Mouse (Mus musculus) myocyte (in vitro differentiated cells): ENCODE measurements at regions not wholly inside any gene's neighbourhood (a gene's known extent, or its start where the extent isn't known, plus 50 kb on each side); places are given as distances from the start of the nearest gene placed in this dataset.

Experiments
- H3K27me3 ChIP-seq: one replicate; pipeline ENCODE4 v1.6.1; 2011; ENCODE audit not compliant: control insufficient read depth, insufficient read depth, insufficient read length
- H3K36me3 ChIP-seq: one replicate; pipeline ENCODE4 v1.6.1; 2011; ENCODE audit not compliant: control insufficient read depth, insufficient read depth
- H3K4me2 ChIP-seq: one replicate; pipeline ENCODE4 v1.6.1; 2011; ENCODE audit warnings: low read depth, control low read depth
- H3K4me3 ChIP-seq: one replicate; pipeline ENCODE4 v1.5.1; 2011; ENCODE audit warnings: mild to moderate bottlenecking, control low read depth, moderate library complexity
- H3K79me2 ChIP-seq: one replicate; pipeline ENCODE4 v1.6.1; 2011; ENCODE audit not compliant: control insufficient read depth, insufficient read depth
- H3ac ChIP-seq: one replicate; pipeline ENCODE4 v1.6.1; 2011; ENCODE audit not compliant: control insufficient read depth, insufficient read length
- CEBPB ChIP-seq: IDR thresholded peaks from 2 replicates; pipeline ENCODE4 v1.6.1; 2011; ENCODE audit warnings: mild to moderate bottlenecking, moderate library complexity; ENCODE audit not compliant: poor library complexity, insufficient read depth, severe bottlenecking
- E2F4 ChIP-seq: IDR thresholded peaks from one replicate; pipeline ENCODE4 v1.6.1; 2011; ENCODE audit warnings: mild to moderate bottlenecking, control low read depth, moderate library complexity; ENCODE audit not compliant: insufficient read depth
- MAX ChIP-seq: IDR thresholded peaks from one replicate; pipeline ENCODE4 v1.6.1; 2011; ENCODE audit warnings: low read depth, mild to moderate bottlenecking, control low read depth
- MYOD1 ChIP-seq, 3 experiments: IDR thresholded peaks; one replicate each; pipeline ENCODE4 v1.6.1; 2011; ENCODE audit warnings: control low read depth in 2 of 3, low read depth in 2 of 3, mild to moderate bottlenecking in 2 of 3, moderate library complexity in 1 of 3; ENCODE audit not compliant: insufficient read length in 2 of 3, control insufficient read depth in 1 of 3
- MYOG ChIP-seq, 3 experiments: IDR thresholded peaks; one replicate each; pipeline ENCODE4 v1.6.1; 2011; ENCODE audit warnings: control low read depth in 2 of 3, low read depth in 2 of 3, mild to moderate bottlenecking in 2 of 3; ENCODE audit not compliant: insufficient read length in 2 of 3, control insufficient read depth in 1 of 3, insufficient read depth in 1 of 3
- POLR2A ChIP-seq: IDR thresholded peaks from one replicate; pipeline ENCODE4 v1.6.1; 2011; ENCODE audit warnings: low read depth, mild to moderate bottlenecking, control low read depth, moderate library complexity; ENCODE audit not compliant: insufficient read length
- POLR2AphosphoS2 ChIP-seq: IDR thresholded peaks from one replicate; pipeline ENCODE4 v1.6.1; 2011; ENCODE audit warnings: low read depth, control low read depth; ENCODE audit not compliant: insufficient read length
- REST ChIP-seq: IDR thresholded peaks from one replicate; pipeline ENCODE4 v1.6.1; 2011; ENCODE audit warnings: mild to moderate bottlenecking, control low read depth, moderate library complexity; ENCODE audit not compliant: insufficient read depth, insufficient read length
- SRF ChIP-seq: IDR thresholded peaks from one replicate; pipeline ENCODE4 v1.6.1; 2011; ENCODE audit warnings: low read depth; ENCODE audit not compliant: control insufficient read depth, insufficient read length
- TCF12 ChIP-seq: IDR thresholded peaks from one replicate; pipeline ENCODE4 v1.6.1; 2011; ENCODE audit warnings: mild to moderate bottlenecking, control low read depth; ENCODE audit not compliant: poor library complexity, insufficient read depth, severe bottlenecking
- TCF3 ChIP-seq: IDR thresholded peaks from one replicate; pipeline ENCODE4 v1.6.1; 2011; ENCODE audit warnings: low read depth, control low read depth; ENCODE audit not compliant: insufficient read length
- USF1 ChIP-seq: IDR thresholded peaks from one replicate; pipeline ENCODE4 v1.6.1; 2011; ENCODE audit warnings: low read depth, mild to moderate bottlenecking, control low read depth, moderate library complexity

DNA sequence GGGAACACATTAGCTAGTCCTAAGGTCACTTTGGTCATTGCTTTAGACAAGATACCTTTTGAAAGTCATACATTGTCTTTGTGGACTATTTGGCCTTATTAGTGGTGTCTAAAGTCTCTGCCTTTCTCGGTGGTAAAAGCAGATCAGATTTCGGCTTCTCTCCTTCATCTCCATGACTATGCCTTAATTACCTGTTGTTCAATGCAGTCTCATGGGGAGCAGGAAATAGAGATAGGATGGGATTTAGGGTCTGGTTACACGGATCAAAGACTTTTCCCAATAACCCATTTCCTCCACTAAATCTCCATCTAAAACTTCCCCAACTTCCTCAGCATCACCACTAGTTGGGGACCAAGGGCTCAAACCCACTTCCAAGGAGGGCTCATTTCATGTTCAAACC lies 89.2 kb upstream of the Qrfpr start:
- H3K4me2 ChIP-seq = no peak overlapping the region
- no peaks in the 10 kb centered on the region for H3K27me3 ChIP-seq
- TF ChIP-seq SRF (no peak), TCF3 (no peak), REST (no peak), MYOD1 (IDR thresholded peaks at IDR 0.05; ENCODE audit: control insufficient read depth in 1 of 3, insufficient read length in 2 of 3, low read depth in 2 of 3) (no peak), TCF12 (no peak), POLR2A (no peak), CEBPB (no peak), MAX (no peak)
- H3K36me3 ChIP-seq = no peaks in the 10 kb centered on the region
- H3ac ChIP-seq = no peak overlapping the region
- no peaks in the 10 kb centered on the region for H3K79me2 ChIP-seq
- no peak overlapping the region for H3K4me3 ChIP-seq

DNA sequence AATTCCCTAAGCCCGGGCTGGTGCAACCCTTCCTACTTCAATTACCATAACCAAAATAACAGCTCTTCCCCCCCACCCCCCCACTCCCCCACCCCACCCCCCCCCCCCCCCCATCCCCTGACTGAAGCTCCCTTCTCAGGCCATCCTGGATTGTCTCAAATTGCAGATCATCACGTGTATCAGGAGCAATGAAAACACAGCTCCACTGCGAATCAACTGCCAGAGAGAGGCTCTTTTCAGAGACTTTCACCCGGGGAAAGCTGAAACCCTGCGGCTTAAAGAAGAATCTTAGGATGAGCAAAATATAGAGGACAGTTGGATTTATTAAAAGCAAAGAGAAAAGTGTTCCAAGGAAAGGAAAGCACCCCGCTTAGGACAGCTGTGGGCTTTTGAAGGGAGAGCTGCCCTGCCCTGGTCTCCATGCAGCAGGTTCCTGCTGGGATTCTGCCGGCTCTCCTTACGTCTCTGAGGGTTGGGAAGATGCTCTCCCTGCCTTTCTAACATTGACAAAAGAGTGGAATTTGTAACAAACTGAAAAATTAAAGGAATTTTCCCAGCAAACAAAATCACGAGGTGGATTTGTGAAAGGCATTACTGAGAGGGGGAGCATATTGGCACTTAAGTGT lies 88.6 kb upstream of the Qrfpr start:
- Histone ChIP-seq H3K4me3 (no peak overlapping the region), H3K4me2 (no peak overlapping the region)

DNA sequence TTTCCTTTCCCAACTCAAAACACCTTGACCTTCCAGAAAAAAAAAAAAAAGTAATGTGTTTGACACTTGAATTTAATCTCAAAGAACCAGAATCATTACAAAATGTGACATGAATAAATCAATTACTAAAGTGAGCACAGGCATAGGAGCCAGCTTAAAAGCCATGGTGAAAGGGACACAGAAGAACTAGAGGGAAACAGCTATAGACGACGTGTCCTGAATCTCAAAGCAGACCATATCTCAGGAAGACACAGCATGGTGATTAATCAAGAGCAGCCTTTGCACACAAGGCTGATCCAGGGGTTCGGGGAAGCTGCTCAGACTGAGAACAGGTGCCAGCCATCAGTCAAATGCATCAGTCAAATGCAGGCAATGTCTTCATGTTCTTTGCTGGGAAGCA lies 74.7 kb upstream of the Qrfpr start:
- Histone ChIP-seq H3K36me3 (no peaks in the 10 kb centered on the region), H3ac (no peak overlapping the region), H3K4me3 (no peak overlapping the region), H3K27me3 (no peaks in the 10 kb centered on the region), H3K4me2 (no peak overlapping the region), H3K79me2 (no peaks in the 10 kb centered on the region)
- TF ChIP-seq TCF12 (no peak), TCF3 (no peak), MYOD1 (IDR thresholded peaks at IDR 0.05; ENCODE audit: control insufficient read depth in 1 of 3, insufficient read length in 2 of 3, low read depth in 2 of 3) (peak in 1 of 3 experiments; percentile 10), MAX (no peak), E2F4 (no peak)

More for the DNA sequence above, 88.6 kb upstream of the Qrfpr start:
- Histone ChIP-seq H3K27me3 (no peaks in the 10 kb centered on the region), H3K36me3 (no peaks in the 10 kb centered on the region), H3K79me2 (no peaks in the 10 kb centered on the region), H3ac (no peak overlapping the region)
- TF ChIP-seq TCF3 (no peak), MYOD1 (IDR thresholded peaks at IDR 0.05; ENCODE audit: control insufficient read depth in 1 of 3, insufficient read length in 2 of 3, low read depth in 2 of 3) (no peak), MAX (no peak), POLR2A (no peak), CEBPB (no peak), SRF (no peak), MYOG (IDR thresholded peaks at IDR 0.05; ENCODE audit: control insufficient read depth in 1 of 3, insufficient read depth in 1 of 3, insufficient read length in 2 of 3, low read depth in 2 of 3) (no peak), TCF12 (no peak), REST (no peak), USF1 (no peak), E2F4 (no peak), POLR2AphosphoS2 (no peak)

DNA sequence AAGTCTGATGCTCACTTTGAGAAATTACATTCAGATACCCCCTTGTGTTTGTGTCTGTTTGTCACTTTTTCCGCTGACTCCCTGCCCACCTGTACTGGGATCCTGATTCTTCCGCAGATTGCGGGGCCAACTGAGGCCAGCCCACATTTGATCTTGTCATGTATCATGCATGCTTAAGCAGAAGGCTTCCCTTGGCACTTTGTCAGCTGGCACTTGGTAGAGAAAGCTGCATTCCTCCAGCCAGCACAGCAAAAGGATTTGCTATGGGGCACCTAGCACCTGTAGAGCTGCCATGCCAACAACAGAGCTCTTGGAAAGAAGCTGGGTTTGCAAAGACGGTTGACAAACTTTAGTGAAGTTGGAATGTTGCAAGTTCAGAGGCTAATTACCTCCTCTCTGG lies 69.9 kb upstream of the Qrfpr start:
- no peak overlapping the region for H3K4me2 ChIP-seq
- H3K27me3 ChIP-seq = no peaks in the 10 kb centered on the region
- no peaks in the 10 kb centered on the region for H3K36me3 ChIP-seq
- no peak overlapping the region for H3K4me3 ChIP-seq
- H3ac ChIP-seq = no peak overlapping the region
- no peaks in the 10 kb centered on the region for H3K79me2 ChIP-seq
- no peak for TF ChIP-seq POLR2AphosphoS2
- TF ChIP-seq E2F4 = no peak
- no peak for TF ChIP-seq POLR2A
- no peak for TF ChIP-seq TCF12
- no peak for TF ChIP-seq USF1
- TF ChIP-seq SRF = no peak
- no peak for TF ChIP-seq TCF3
- no peak for TF ChIP-seq REST
- TF ChIP-seq MYOD1 (IDR thresholded peaks at IDR 0.05; ENCODE audit: control insufficient read depth in 1 of 3, insufficient read length in 2 of 3, low read depth in 2 of 3) = no peak
- no peak for TF ChIP-seq MYOG (IDR thresholded peaks at IDR 0.05; ENCODE audit: control insufficient read depth in 1 of 3, insufficient read depth in 1 of 3, insufficient read length in 2 of 3, low read depth in 2 of 3)
- no peak for TF ChIP-seq CEBPB
- TF ChIP-seq MAX = no peak

DNA sequence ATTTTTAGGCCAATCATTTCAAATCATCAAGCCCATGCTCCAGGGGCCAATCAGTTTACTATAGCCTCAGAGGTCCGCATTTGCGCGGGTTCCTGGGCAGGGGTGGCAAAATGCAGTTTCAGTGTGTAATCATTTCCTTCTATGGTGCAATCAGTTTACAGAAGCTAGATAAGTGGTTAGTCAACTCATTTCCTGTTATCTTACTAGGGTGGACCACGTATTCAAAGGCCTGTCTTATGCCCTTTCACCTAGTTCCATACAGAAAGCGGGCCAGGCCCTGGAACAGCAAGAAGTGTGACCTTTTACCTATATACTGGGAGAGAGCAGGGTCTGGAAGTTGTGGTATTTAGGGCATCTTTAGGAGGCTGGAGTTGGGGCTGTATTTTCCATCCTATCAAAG lies 62.0 kb upstream of the Qrfpr start:
- no peak overlapping the region for H3ac ChIP-seq
- no peaks in the 10 kb centered on the region for H3K36me3 ChIP-seq
- no peak overlapping the region for H3K4me2 ChIP-seq
- TF ChIP-seq E2F4 (no peak), CEBPB (no peak), POLR2AphosphoS2 (no peak), REST (no peak), SRF (no peak), MYOD1 (IDR thresholded peaks at IDR 0.05; ENCODE audit: control insufficient read depth in 1 of 3, insufficient read length in 2 of 3, low read depth in 2 of 3) (no peak)
- no peaks in the 10 kb centered on the region for H3K27me3 ChIP-seq
- no peak overlapping the region for H3K4me3 ChIP-seq
- no peaks in the 10 kb centered on the region for H3K79me2 ChIP-seq
